Mouse (Mus musculus) stomach, embryonic 14.5 days (tissue): ENCODE results near the gene Dchs1. TPM values are rescaled to one million over a fixed set of nuclear protein-coding genes. Genes with fewer than 3 reads are reported as not detected.
"Not testable (repeated sequence)": the region's sequence is repeated elsewhere in the genome, so short reads cannot be mapped to it uniquely, and the experiment has no call there.

Source experiments
- ATAC-seq: fragments of 200-750 bp; cut with Nextera tagmentation; 2 replicates; pipeline ENCODE4 v1.8.0; 2017; ENCODE audit warnings: low read depth, moderate TSS enrichment; ENCODE audit not compliant: insufficient number of reproducible peaks, insufficient read depth, low FRiP score
- H3K27ac ChIP-seq: fragments of 300-500 bp; sonication (generic); 2 replicates; pipeline ENCODE4 v1.5.1; 2014; ENCODE audit warnings: mild to moderate bottlenecking, low read length, moderate library complexity, mixed read lengths
- H3K27me3 ChIP-seq: fragments of 300-500 bp; sonication (generic); 2 replicates; pipeline ENCODE4 v1.6.1; 2014; ENCODE audit warnings: low read length, control low read depth, mixed read lengths; ENCODE audit not compliant: control insufficient read depth, insufficient read depth
- H3K36me3 ChIP-seq: fragments of 300-500 bp; sonication (generic); 2 replicates; pipeline ENCODE4 v1.6.1; 2014; ENCODE audit warnings: mild to moderate bottlenecking, control low read depth, low read length, moderate library complexity, mixed read lengths; ENCODE audit not compliant: control insufficient read depth, insufficient read depth
- H3K4me1 ChIP-seq: fragments of 300-500 bp; sonication (generic); 2 replicates; pipeline ENCODE4 v1.6.1; 2014; ENCODE audit warnings: low read length, control low read depth, mixed read lengths; ENCODE audit not compliant: control insufficient read depth, insufficient read depth
- H3K4me2 ChIP-seq: fragments of 300-500 bp; sonication (generic); replicated peaks from 2 replicates; pipeline ENCODE4 v1.6.1; 2014; ENCODE audit warnings: low read depth, low read length, control low read depth
- H3K4me3 ChIP-seq: fragments of 300-500 bp; sonication (generic); 2 replicates; pipeline ENCODE4 v1.5.1; 2014; ENCODE audit warnings: low read depth, low read length, control low read depth
- H3K9ac ChIP-seq: fragments of 300-500 bp; sonication (generic); replicated peaks from 2 replicates; pipeline ENCODE4 v1.6.1; 2014; ENCODE audit warnings: low read depth, mild to moderate bottlenecking, control low read depth, low read length, moderate library complexity, mixed read lengths
- H3K9me3 ChIP-seq: fragments of 300-500 bp; sonication (generic); 2 replicates; pipeline ENCODE4 v1.6.1; 2016; ENCODE audit warnings: low read depth, low read length, control low read depth; ENCODE audit not compliant: control insufficient read depth
- WGBS: fragments of 180-500 bp; shearing (Covaris S2); extraction: QIAGEN DNeasy Blood & Tissue Kit; methylation state at CpG from one replicate; pipeline ENCODE4 v1.1.7; 2014; 5-methylcytosine and 5-hydroxymethylcytosine counted together
- polyA plus RNA-seq: library from polyadenylated mRNA; unstranded; fragments of >200 nt; fragmentation: Nextera tagmentation; extraction: Ambion mirVana; gene quantifications from 2 replicates; pipeline ENCODE4 v1.2.1, GENCODE M21; 2014

Gene Dchs1
- polyA plus RNA-seq, 1 experiment from 2014 or later: 20.5 TPM

DNA sequence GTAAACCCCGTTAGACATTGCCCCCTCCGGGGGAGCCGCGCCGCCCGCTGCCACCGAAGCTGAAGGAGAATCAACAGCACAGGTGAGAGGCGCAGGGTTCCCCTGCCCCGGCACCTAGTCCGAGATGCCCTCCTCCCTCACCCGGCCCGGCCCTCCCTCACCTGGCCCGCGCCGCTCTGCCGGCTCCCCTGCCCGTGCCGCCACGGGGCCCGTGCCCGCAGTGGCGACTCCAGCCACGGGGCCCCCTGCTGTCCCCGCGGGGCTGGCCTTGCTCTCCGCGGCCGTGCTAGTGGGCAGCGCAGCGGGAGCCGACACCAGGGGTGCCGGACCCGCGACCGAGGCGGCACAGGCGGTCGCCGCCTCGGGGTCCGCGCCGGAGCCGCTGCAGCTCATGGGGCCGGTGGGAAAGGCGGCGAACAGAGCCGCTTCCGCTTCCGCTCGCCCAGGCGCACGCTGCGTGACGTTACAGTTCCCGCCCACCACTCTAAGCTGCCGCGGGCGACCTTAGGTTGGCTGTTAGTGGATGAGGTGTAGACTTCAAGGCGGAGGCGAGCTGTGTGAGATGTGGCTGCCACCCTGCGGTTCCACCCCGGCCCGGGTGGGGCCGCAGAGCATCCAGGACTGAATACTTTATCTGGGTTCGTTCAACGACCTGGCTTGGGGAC, 43.4 kb downstream of the Dchs1 start, which contains the start of gene Taf10:
TSS of gene Taf10 (minus strand) at position 436 of the 665 bp plus-strand sequence.
- WGBS: under 1% methylated on average over 53 of the region's 67 CpGs
- Histone ChIP-seq H3K4me1 (peaks cover 10% of the 10 kb centered on the region; the same call in 1 of the 2 replicates), H3K27ac (peak within 1 kb of the TSS; percentile 80), H3K4me3 (peak within 1 kb of the TSS; percentile 56), H3K27me3 (no peaks in the 10 kb centered on the region), H3K4me2 (peak within 1 kb of the TSS; percentile 75), H3K36me3 (peaks cover 29% of the 10 kb centered on the region), H3K9me3 (no peaks in the 10 kb centered on the region), H3K9ac (peak within 1 kb of the TSS; percentile 63)
- peak; percentile 96 for ATAC-seq

GRCm38 (mm10) chr7:105743246-105743925, 44.1 kb downstream of the Dchs1 start:
- peak overlapping the region; percentile 63 for H3K9ac ChIP-seq
- H3K27me3 ChIP-seq, ATAC-seq, H3K9me3 ChIP-seq: not testable (repeated sequence)
- H3K27ac ChIP-seq: peak overlapping the region; percentile 29; the same call in 1 of the 2 replicates
- H3K4me2 ChIP-seq: peak overlapping the region; percentile 75
- peaks cover 13% of the 10 kb centered on the region for H3K4me1 ChIP-seq
- peak overlapping the region; percentile 56 for H3K4me3 ChIP-seq
- 32% methylated on average over 20 of the region's 20 CpGs for WGBS
- peaks cover 25% of the 10 kb centered on the region for H3K36me3 ChIP-seq

- Histone ChIP-seq H3K36me3 (peaks cover 25% of the 10 kb centered on the region), H3K4me2 (0 out of 2 replicates have a peak overlapping the region, but pooled peaks have one; percentile 75), H3K4me1 (peaks cover 19% of the 10 kb centered on the region)
- not testable (repeated sequence) for ATAC-seq, H3K27me3 ChIP-seq, H3K27ac ChIP-seq, H3K9ac ChIP-seq, H3K4me3 ChIP-seq, H3K9me3 ChIP-seq
- 85% methylated on average over 7 of the region's 7 CpGs for WGBS
These were observed 44.8 kb downstream of the Dchs1 start for GRCm38 (mm10) chr7:105742539-105743215.

DNA sequence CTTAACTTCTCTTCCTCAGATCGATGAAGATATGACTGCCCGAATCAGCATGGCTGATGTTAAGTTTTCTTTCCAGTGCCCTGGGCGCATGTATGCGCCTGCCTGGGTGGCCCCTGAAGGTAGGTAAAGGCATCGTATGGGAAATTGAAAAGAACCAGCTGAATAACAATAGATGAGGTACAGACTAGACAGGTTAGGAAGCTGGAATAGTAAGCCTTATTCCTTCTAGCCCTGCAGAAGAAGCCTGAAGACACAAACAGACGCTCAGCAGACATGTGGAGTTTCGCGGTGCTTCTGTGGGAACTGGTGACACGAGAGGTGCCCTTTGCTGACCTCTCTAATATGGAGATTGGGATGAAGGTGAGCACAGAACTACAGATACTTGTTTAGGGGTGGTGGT, 45.5 kb downstream of the Dchs1 start:
- WGBS: 90% methylated on average over 9 of the region's 9 CpGs
- no peak for ATAC-seq

GRCm38 (mm10) chr7:105740851-105741250, 46.6 kb downstream of the Dchs1 start:
- Histone ChIP-seq H3K4me3 (no peak overlapping the region), H3K9me3 (no peaks in the 10 kb centered on the region), H3K4me2 (no peak overlapping the region), H3K9ac (no peak overlapping the region), H3K36me3 (peaks cover 22% of the 10 kb centered on the region), H3K4me1 (peaks cover 22% of the 10 kb centered on the region), H3K27me3 (no peaks in the 10 kb centered on the region), H3K27ac (no peak overlapping the region)
- WGBS: 81% methylated on average over 6 of the region's 6 CpGs
- no peak for ATAC-seq

More for the DNA sequence above, 45.5 kb downstream of the Dchs1 start:
- no peak overlapping the region for H3K4me2 ChIP-seq
- H3K9ac ChIP-seq: no peak overlapping the region
- peaks cover 22% of the 10 kb centered on the region for H3K4me1 ChIP-seq
- H3K4me3 ChIP-seq: no peak overlapping the region
- H3K36me3 ChIP-seq: peaks cover 25% of the 10 kb centered on the region
- H3K27ac ChIP-seq: no peak overlapping the region
- H3K27me3 ChIP-seq: no peaks in the 10 kb centered on the region
- no peaks in the 10 kb centered on the region for H3K9me3 ChIP-seq

GRCm38 (mm10) chr7:105740089-105740795, 47.2 kb downstream of the Dchs1 start:
- H3K4me3 ChIP-seq: no peak overlapping the region
- peaks cover 22% of the 10 kb centered on the region for H3K36me3 ChIP-seq
- no peak overlapping the region for H3K9ac ChIP-seq
- ATAC-seq: no peak
- WGBS: 84% methylated on average over 13 of the region's 13 CpGs
- no peaks in the 10 kb centered on the region for H3K27me3 ChIP-seq
- H3K4me2 ChIP-seq: no peak overlapping the region
- no peaks in the 10 kb centered on the region for H3K9me3 ChIP-seq
- no peak overlapping the region for H3K27ac ChIP-seq
- H3K4me1 ChIP-seq: peaks cover 22% of the 10 kb centered on the region

GRCm38 (mm10) chr7:105738948-105739347, 48.5 kb downstream of the Dchs1 start:
- WGBS: 13% methylated on average over 3 of the region's 3 CpGs
- ATAC-seq: peak; percentile 53
- H3K9ac ChIP-seq: no peak overlapping the region; the same call in 1 of the 2 replicates

DNA sequence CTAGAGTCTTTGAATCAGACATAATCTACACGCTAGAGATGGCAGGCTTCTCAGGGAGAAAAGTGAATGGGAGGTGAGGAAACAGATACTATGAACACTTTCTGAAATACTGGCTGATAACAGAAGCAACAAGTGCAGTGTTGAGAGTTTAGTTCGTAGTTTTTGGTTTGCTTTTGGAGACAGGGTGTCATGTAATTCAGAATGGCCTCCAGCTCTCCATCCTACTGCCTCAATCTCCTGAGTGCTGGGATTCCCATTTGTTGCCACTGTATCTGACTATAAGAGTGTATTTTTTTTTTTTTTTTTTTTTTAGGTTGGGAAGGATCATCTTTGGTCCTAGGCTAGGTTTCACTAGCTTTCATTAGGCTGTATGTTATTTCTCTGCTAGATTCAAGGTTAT, 49.2 kb downstream of the Dchs1 start:
- H3K27ac ChIP-seq: peak overlapping the region; percentile 96
- WGBS: 84% methylated on average over 2 of the region's 2 CpGs
- H3K27me3 ChIP-seq: no peaks in the 10 kb centered on the region
- no peak for ATAC-seq
- H3K4me1 ChIP-seq: peaks cover 23% of the 10 kb centered on the region
- H3K4me3 ChIP-seq: peak overlapping the region; percentile 70
- no peak overlapping the region; the same call in 1 of the 2 replicates for H3K9ac ChIP-seq
- no peaks in the 10 kb centered on the region for H3K9me3 ChIP-seq
- H3K4me2 ChIP-seq: peak overlapping the region; percentile 71
- peaks cover 35% of the 10 kb centered on the region for H3K36me3 ChIP-seq

More at GRCm38 (mm10) chr7:105738948-105739347, 48.5 kb downstream of the Dchs1 start:
- Histone ChIP-seq H3K9me3 (no peaks in the 10 kb centered on the region), H3K4me3 (peak overlapping the region; percentile 70; the same call in 1 of the 2 replicates), H3K36me3 (peaks cover 28% of the 10 kb centered on the region), H3K27ac (peak overlapping the region; percentile 96), H3K4me2 (peak overlapping the region; percentile 71), H3K27me3 (no peaks in the 10 kb centered on the region), H3K4me1 (peaks cover 23% of the 10 kb centered on the region)
